Mouse (Mus musculus): ENCODE measurements around the gene Hoxd13. TPM values are rescaled to one million over a fixed set of nuclear protein-coding genes. Genes with fewer than 3 reads are reported as not detected.
A peak's percentile ranks its signal among the peaks of the same experiment; 100 is the strongest.

Gene Hoxd13
- polyA plus RNA-seq, 1 experiment from 2014 or later = not detected

GRCm38 (mm10) chr2:74688795-74689573, 20.9 kb downstream of the Hoxd13 start:
- no peak for ATAC-seq (ENCODE audit: insufficient number of reproducible peaks, insufficient read depth, low FRiP score, low read depth)

DNA sequence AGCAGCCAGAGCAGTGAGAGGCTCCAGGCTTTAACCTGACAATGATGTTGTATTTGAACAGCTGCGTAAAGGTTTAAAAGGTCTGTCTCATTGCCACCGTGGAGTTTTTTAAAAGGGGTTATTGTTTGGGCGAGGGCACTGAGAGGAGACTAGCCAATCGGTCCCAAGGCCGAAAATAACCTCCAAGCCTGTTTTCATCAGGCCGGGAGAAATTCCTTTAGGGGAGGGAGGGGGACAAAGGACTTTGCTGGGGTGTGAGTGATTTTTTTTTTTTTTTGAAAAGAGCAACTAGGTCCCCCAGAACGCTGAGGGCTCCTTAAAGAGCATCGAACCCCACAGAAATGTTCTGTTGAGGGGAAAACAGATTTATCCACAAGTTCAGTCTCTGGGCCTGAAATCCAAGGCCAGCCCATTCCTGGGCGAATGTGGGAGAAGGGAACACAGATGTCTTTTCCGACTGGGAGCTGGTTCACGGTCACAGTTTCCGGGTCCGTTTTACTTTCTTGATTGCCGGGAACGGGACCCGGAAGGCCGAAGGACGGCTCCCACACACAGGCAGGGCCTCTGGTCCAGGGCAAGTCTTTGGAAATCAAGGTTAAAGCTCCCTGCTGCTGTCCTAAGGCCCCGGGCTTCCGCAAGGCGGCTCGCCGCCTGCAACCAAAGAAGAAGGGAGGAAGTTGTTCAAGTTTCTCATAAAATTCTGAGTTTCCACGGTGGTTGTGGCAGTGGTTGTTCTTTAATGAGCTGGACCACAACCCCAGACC, 21.6 kb downstream of the Hoxd13 start:
- H3K9me3 ChIP-seq (ENCODE audit: control insufficient read depth, low read length) = no peaks in the 10 kb centered on the region
- H3K36me3 ChIP-seq (ENCODE audit: control insufficient read depth, insufficient read depth, low read length) = no peaks in the 10 kb centered on the region
- no peak overlapping the region for H3K4me2 ChIP-seq (ENCODE audit: low read length)
- no peak overlapping the region for H3K9ac ChIP-seq (ENCODE audit: low read length)
- no peak for ATAC-seq (ENCODE audit: insufficient number of reproducible peaks, insufficient read depth, low FRiP score, low read depth)
- no peaks in the 10 kb centered on the region; a peak in 1 of 4 replicates for H3K4me1 ChIP-seq (ENCODE audit: control insufficient read depth in 2 of 2, insufficient read depth in 2 of 2, low read length in 2 of 2)
- 1% methylated on average over 24 of the region's 24 CpGs for WGBS
- peaks cover 98% of the 10 kb centered on the region for H3K27me3 ChIP-seq (ENCODE audit: control insufficient read depth, insufficient read depth, low read length)
- no peak overlapping the region for H3K4me3 ChIP-seq (ENCODE audit: control insufficient read depth in 1 of 2, insufficient read depth in 1 of 2, low read depth in 1 of 2, low read length in 2 of 2)
- H3K27ac ChIP-seq (replicated peaks in 1 of 2; ENCODE audit: control insufficient read depth in 1 of 2, insufficient read depth in 1 of 2, low read depth in 2 of 2, low read length in 2 of 2) = no peak overlapping the region

More at GRCm38 (mm10) chr2:74688795-74689573, 20.9 kb downstream of the Hoxd13 start:
- Histone ChIP-seq H3K9ac (ENCODE audit: low read length) (no peak overlapping the region), H3K27ac (replicated peaks in 1 of 2; ENCODE audit: control insufficient read depth in 1 of 2, insufficient read depth in 1 of 2, low read depth in 2 of 2, low read length in 2 of 2) (no peak overlapping the region), H3K9me3 (ENCODE audit: control insufficient read depth, low read length) (no peaks in the 10 kb centered on the region), H3K4me2 (ENCODE audit: low read length) (no peak overlapping the region), H3K4me1 (ENCODE audit: control insufficient read depth in 2 of 2, insufficient read depth in 2 of 2, low read length in 2 of 2) (no peaks in the 10 kb centered on the region; a peak in 1 of 4 replicates), H3K36me3 (ENCODE audit: control insufficient read depth, insufficient read depth, low read length) (no peaks in the 10 kb centered on the region), H3K27me3 (ENCODE audit: control insufficient read depth, insufficient read depth, low read length) (peaks cover 98% of the 10 kb centered on the region), H3K4me3 (ENCODE audit: control insufficient read depth in 1 of 2, insufficient read depth in 1 of 2, low read depth in 1 of 2, low read length in 2 of 2) (no peak overlapping the region)
- 3% methylated on average over 12 of the region's 12 CpGs for WGBS

DNA sequence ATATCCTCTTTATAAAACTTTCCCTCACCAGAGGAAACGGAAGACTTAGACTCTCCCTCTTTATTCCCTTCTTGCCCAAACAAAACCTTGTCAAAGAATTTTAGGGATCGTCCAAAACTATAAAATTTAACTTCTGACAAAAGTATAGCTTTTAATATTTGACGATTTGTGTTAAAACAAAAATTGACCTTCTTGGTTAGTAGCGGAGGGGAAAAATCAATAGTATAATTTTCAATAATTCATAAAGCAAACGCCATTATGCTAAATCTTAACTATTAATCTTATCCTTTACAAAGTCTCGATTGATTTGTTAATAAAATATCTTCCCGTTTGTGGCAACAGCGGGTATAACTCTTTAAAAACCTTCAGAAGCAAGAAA, 22.2 kb downstream of the Hoxd13 start:
- H3K9ac ChIP-seq (ENCODE audit: low read length) = no peak overlapping the region
- H3K27me3 ChIP-seq (ENCODE audit: control insufficient read depth, insufficient read depth, low read length) = peaks cover 98% of the 10 kb centered on the region
- 4% methylated on average over 8 of the region's 8 CpGs for WGBS
- H3K4me3 ChIP-seq (ENCODE audit: control insufficient read depth in 1 of 2, insufficient read depth in 1 of 2, low read depth in 1 of 2, low read length in 2 of 2) = no peak overlapping the region
- H3K9me3 ChIP-seq (ENCODE audit: control insufficient read depth, low read length) = no peaks in the 10 kb centered on the region
- no peaks in the 10 kb centered on the region; a peak in 1 of 4 replicates for H3K4me1 ChIP-seq (ENCODE audit: control insufficient read depth in 2 of 2, insufficient read depth in 2 of 2, low read length in 2 of 2)
- H3K36me3 ChIP-seq (ENCODE audit: control insufficient read depth, insufficient read depth, low read length) = no peaks in the 10 kb centered on the region
- ATAC-seq (ENCODE audit: insufficient number of reproducible peaks, insufficient read depth, low FRiP score, low read depth) = no peak
- no peak overlapping the region for H3K27ac ChIP-seq (replicated peaks in 1 of 2; ENCODE audit: control insufficient read depth in 1 of 2, insufficient read depth in 1 of 2, low read depth in 2 of 2, low read length in 2 of 2)
- H3K4me2 ChIP-seq (ENCODE audit: low read length) = no peak overlapping the region

GRCm38 (mm10) chr2:74691022-74691951, 23.2 kb downstream of the Hoxd13 start, which contains the start of gene Hoxd10:
Hoxd10 (plus strand) TSS chr2:74691924.
- 0 out of 2 replicates have a peak, but pooled peaks have one; percentile 31 for ATAC-seq (ENCODE audit: insufficient number of reproducible peaks, insufficient read depth, low FRiP score, low read depth)
- 0 out of 2 replicates have a peak within 1 kb of the TSS, but pooled peaks have one; percentile 5 for H3K4me2 ChIP-seq (ENCODE audit: low read length)

GRCm38 (mm10) chr2:74691995-74692807, 24.1 kb downstream of the Hoxd13 start:
- ATAC-seq (ENCODE audit: insufficient number of reproducible peaks, insufficient read depth, low FRiP score, low read depth) = no peak
- Histone ChIP-seq H3K36me3 (ENCODE audit: control insufficient read depth, insufficient read depth, low read length) (no peaks in the 10 kb centered on the region), H3K27ac (replicated peaks in 1 of 2; ENCODE audit: control insufficient read depth in 1 of 2, insufficient read depth in 1 of 2, low read depth in 2 of 2, low read length in 2 of 2) (no peak overlapping the region), H3K4me1 (ENCODE audit: control insufficient read depth in 2 of 2, insufficient read depth in 2 of 2, low read length in 2 of 2) (no peaks in the 10 kb centered on the region; a peak in 1 of 4 replicates), H3K9ac (ENCODE audit: low read length) (no peak overlapping the region), H3K9me3 (ENCODE audit: control insufficient read depth, low read length) (no peaks in the 10 kb centered on the region), H3K4me2 (ENCODE audit: low read length) (no peak overlapping the region), H3K27me3 (ENCODE audit: control insufficient read depth, insufficient read depth, low read length) (peaks cover 99% of the 10 kb centered on the region), H3K4me3 (ENCODE audit: control insufficient read depth in 1 of 2, insufficient read depth in 1 of 2, low read depth in 1 of 2, low read length in 2 of 2) (0 out of 4 replicates have a peak overlapping the region, but pooled peaks of 1 of the 2 experiments have one; percentile 9)
- WGBS = 5% methylated on average over 35 of the region's 35 CpGs

More at GRCm38 (mm10) chr2:74691022-74691951, 23.2 kb downstream of the Hoxd13 start, which contains the start of gene Hoxd10:
- no peaks in the 10 kb centered on the region for H3K36me3 ChIP-seq (ENCODE audit: control insufficient read depth, insufficient read depth, low read length)
- peaks cover 99% of the 10 kb centered on the region for H3K27me3 ChIP-seq (ENCODE audit: control insufficient read depth, insufficient read depth, low read length)
- no peak within 1 kb of the TSS for H3K9ac ChIP-seq (ENCODE audit: low read length)
- H3K27ac ChIP-seq (replicated peaks in 1 of 2; ENCODE audit: control insufficient read depth in 1 of 2, insufficient read depth in 1 of 2, low read depth in 2 of 2, low read length in 2 of 2) = no peak within 1 kb of the TSS
- H3K4me1 ChIP-seq (ENCODE audit: control insufficient read depth in 2 of 2, insufficient read depth in 2 of 2, low read length in 2 of 2) = no peaks in the 10 kb centered on the region; a peak in 1 of 4 replicates
- no peaks in the 10 kb centered on the region for H3K9me3 ChIP-seq (ENCODE audit: control insufficient read depth, low read length)
- 2% methylated on average over 56 of the region's 56 CpGs for WGBS
- 0 out of 4 replicates have a peak within 1 kb of the TSS, but pooled peaks of 1 of the 2 experiments have one; percentile 17 for H3K4me3 ChIP-seq (ENCODE audit: control insufficient read depth in 1 of 2, insufficient read depth in 1 of 2, low read depth in 1 of 2, low read length in 2 of 2)

GRCm38 (mm10) chr2:74692808-74693431, 24.8 kb downstream of the Hoxd13 start:
- WGBS = 2% methylated on average over 19 of the region's 20 CpGs
- Histone ChIP-seq H3K4me3 (ENCODE audit: control insufficient read depth in 1 of 2, insufficient read depth in 1 of 2, low read depth in 1 of 2, low read length in 2 of 2) (0 out of 4 replicates have a peak overlapping the region, but pooled peaks of 1 of the 2 experiments have one; percentile 9), H3K4me2 (ENCODE audit: low read length) (no peak overlapping the region)

More at GRCm38 (mm10) chr2:74692808-74693431, 24.8 kb downstream of the Hoxd13 start:
- Histone ChIP-seq H3K9me3 (ENCODE audit: control insufficient read depth, low read length) (no peaks in the 10 kb centered on the region), H3K27me3 (ENCODE audit: control insufficient read depth, insufficient read depth, low read length) (peaks cover 99% of the 10 kb centered on the region), H3K9ac (ENCODE audit: low read length) (no peak overlapping the region), H3K4me1 (ENCODE audit: control insufficient read depth in 2 of 2, insufficient read depth in 2 of 2, low read length in 2 of 2) (peaks cover 0 to 3% of the 10 kb centered on the region in 2 experiments; a peak in 2 of 4 replicates), H3K36me3 (ENCODE audit: control insufficient read depth, insufficient read depth, low read length) (no peaks in the 10 kb centered on the region), H3K27ac (replicated peaks in 1 of 2; ENCODE audit: control insufficient read depth in 1 of 2, insufficient read depth in 1 of 2, low read depth in 2 of 2, low read length in 2 of 2) (no peak overlapping the region)
- no peak for ATAC-seq (ENCODE audit: insufficient number of reproducible peaks, insufficient read depth, low FRiP score, low read depth)
